Mouse (Mus musculus): Measurements from ENCODE around the gene Rnf8. TPM values are rescaled to one million over a fixed set of nuclear protein-coding genes. Genes with fewer than 3 reads are reported as not detected.

The Rnf8 gene
- polyA plus RNA-seq, 1 experiment, result 72.1 TPM

DNA sequence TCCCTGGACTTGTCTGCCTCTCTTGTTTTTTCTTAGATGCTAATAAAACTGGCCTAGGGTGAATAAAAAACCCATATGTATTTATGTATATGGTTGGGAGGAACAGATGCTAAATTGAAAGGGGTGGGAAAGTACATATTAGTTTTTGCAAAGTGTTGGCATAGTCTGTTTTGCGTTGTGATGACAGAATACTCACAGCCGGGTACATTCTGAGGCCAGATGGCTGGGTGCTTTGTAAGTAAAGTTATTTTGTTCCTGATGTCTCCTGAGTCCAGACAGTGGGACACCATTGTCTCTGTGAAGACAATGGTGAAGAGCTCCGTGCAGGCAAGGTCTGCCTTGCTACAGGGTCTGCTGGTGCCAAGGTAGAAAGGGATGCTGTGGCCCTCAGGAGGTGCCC lies 29.9 kb upstream of the Rnf8 start:
- no peak overlapping the region for H3K4me3 ChIP-seq (replicated peaks; ENCODE audit: insufficient read depth, low read depth, low read length)
- no peaks in the 10 kb centered on the region for H3K27me3 ChIP-seq (ENCODE audit: control insufficient read depth, insufficient read depth, low read length)
- H3K4me1 ChIP-seq (ENCODE audit: control insufficient read depth, insufficient read depth, low read length), result no peaks in the 10 kb centered on the region
- WGBS, result 48% methylated on average over 3 of the region's 3 CpGs
- TF ChIP-seq CTCF (IDR thresholded peaks at IDR 0.05; ENCODE audit: borderline replicate concordance, insufficient read depth, low read depth, low read length) (no peak), POLR2A (IDR thresholded peaks at IDR 0.05; ENCODE audit: borderline replicate concordance, insufficient read depth, low read length) (no peak)
- no peak overlapping the region for H3K27ac ChIP-seq (ENCODE audit: insufficient read depth, low read length)
- no peak for DNase-seq

- Histone ChIP-seq H3K4me3 (replicated peaks; ENCODE audit: insufficient read depth, low read depth, low read length) (no peak overlapping the region), H3K27ac (ENCODE audit: insufficient read depth, low read length) (no peak overlapping the region), H3K4me1 (ENCODE audit: control insufficient read depth, insufficient read depth, low read length) (no peaks in the 10 kb centered on the region), H3K27me3 (ENCODE audit: control insufficient read depth, insufficient read depth, low read length) (no peaks in the 10 kb centered on the region)
- WGBS, result 93% methylated on average over 6 of the region's 6 CpGs
- DNase-seq, result no peak
- TF ChIP-seq POLR2A (IDR thresholded peaks at IDR 0.05; ENCODE audit: borderline replicate concordance, insufficient read depth, low read length), result no peak
- TF ChIP-seq CTCF (IDR thresholded peaks at IDR 0.05; ENCODE audit: borderline replicate concordance, insufficient read depth, low read depth, low read length), result no peak
Observed at GRCm38 (mm10) chr17:29585446-29585845, 29.1 kb upstream of the Rnf8 start.

GRCm38 (mm10) chr17:29586921-29587320 lies 27.7 kb upstream of the Rnf8 start:
- no peak for TF ChIP-seq CTCF (IDR thresholded peaks at IDR 0.05; ENCODE audit: borderline replicate concordance, insufficient read depth, low read depth, low read length)
- TF ChIP-seq POLR2A (IDR thresholded peaks at IDR 0.05; ENCODE audit: borderline replicate concordance, insufficient read depth, low read length), result no peak
- Histone ChIP-seq H3K4me3 (replicated peaks; ENCODE audit: insufficient read depth, low read depth, low read length) (no peak overlapping the region), H3K27me3 (ENCODE audit: control insufficient read depth, insufficient read depth, low read length) (no peaks in the 10 kb centered on the region), H3K4me1 (ENCODE audit: control insufficient read depth, insufficient read depth, low read length) (no peaks in the 10 kb centered on the region), H3K27ac (ENCODE audit: insufficient read depth, low read length) (no peak overlapping the region)
- 87% methylated on average over 9 of the region's 9 CpGs for WGBS
- no peak for DNase-seq

DNA sequence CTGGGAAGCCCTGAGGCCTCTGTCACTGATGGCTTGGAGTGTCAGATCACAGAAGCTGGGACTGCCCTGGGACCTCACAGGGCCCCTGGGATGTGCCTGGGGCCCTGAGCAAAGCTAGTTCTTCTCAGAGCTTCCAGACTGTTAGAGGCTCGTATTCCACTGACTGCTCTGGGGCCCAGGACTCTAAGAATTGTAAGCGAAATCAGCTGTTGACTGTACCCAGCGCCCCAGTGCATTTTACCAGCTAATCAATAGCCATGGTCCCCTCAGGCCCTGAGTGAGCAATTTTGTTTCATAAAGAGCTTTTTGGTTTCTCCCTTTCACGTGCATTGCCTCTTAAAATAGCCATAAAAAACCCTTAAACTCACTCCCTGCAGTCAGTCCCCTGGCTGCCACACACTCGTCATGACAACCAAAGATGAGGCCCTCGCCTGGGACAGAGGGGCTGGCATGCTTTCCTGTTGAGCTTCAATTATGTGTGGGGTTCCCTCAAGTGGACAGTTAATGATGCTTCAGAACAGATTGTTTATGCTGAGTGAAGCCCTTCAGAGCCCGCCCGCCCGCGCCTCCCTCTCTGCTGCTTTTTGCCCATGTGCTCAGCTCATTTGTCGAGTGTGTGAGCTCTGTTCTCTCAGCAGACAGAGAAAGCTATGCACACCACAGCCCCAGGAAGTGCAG lies 25.2 kb upstream of the Rnf8 start:
- Histone ChIP-seq H3K27me3 (ENCODE audit: control insufficient read depth, insufficient read depth, low read length) (no peaks in the 10 kb centered on the region), H3K27ac (ENCODE audit: insufficient read depth, low read length) (no peak overlapping the region), H3K4me3 (replicated peaks; ENCODE audit: insufficient read depth, low read depth, low read length) (no peak overlapping the region), H3K4me1 (ENCODE audit: control insufficient read depth, insufficient read depth, low read length) (peaks cover 3% of the 10 kb centered on the region)
- 66% methylated on average over 11 of the region's 11 CpGs for WGBS
- no peak for TF ChIP-seq CTCF (IDR thresholded peaks at IDR 0.05; ENCODE audit: borderline replicate concordance, insufficient read depth, low read depth, low read length)
- TF ChIP-seq POLR2A (IDR thresholded peaks at IDR 0.05; ENCODE audit: borderline replicate concordance, insufficient read depth, low read length), result no peak
- no peak for DNase-seq

DNA sequence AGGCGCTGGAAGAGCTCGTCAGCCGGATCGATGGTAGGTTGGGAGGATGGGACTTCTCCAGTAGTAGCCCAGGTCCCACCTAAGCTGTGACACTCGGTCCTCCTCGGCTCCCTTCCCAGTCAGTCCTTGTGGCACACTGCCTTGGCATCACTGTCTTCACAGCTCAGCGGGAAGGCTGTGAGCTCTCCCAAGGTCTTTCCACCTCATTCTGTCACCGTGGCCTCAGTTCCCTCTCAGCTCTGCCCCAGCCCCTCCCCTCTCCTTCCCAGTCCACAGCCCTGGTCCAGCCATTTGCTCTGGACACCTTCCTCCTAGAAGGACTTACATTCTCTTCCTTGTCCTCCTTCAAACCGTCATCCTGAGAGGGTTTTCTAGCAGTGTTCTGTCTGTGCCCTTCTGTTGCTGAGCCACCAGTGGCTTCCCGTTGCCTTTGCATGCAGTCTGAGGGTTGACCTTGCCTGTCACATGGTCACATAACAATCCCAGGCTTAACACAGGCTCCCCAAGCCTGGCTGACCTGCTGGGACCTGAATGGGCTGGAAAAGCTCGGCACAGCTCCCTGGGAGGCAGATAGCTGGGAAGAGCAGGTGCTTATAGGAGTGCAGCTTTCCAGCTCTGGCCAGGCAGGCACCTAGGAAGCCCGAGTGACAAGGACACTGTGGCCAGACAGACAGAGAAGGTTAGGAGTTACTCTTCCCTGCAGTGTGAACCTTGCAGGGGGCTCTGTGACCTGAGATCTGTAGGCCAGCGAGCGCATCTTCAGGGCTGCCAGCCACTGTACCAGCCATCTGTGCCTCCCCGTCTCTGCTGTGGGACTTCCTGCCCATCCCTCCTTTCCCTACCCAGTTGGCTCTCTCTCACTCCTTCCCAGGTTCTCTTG lies 18.5 kb upstream of the Rnf8 start:
- Histone ChIP-seq H3K4me1 (ENCODE audit: control insufficient read depth, insufficient read depth, low read length) (peaks cover 47% of the 10 kb centered on the region), H3K4me3 (replicated peaks; ENCODE audit: insufficient read depth, low read depth, low read length) (no peak overlapping the region), H3K27me3 (ENCODE audit: control insufficient read depth, insufficient read depth, low read length) (no peaks in the 10 kb centered on the region), H3K27ac (ENCODE audit: insufficient read depth, low read length) (peak overlapping the region; percentile 69)
- WGBS, result 11% methylated on average over 15 of the region's 15 CpGs
- DNase-seq, result peak; percentile 79 to 85
- TF ChIP-seq CTCF (IDR thresholded peaks at IDR 0.05; ENCODE audit: borderline replicate concordance, insufficient read depth, low read depth, low read length) (no peak), POLR2A (IDR thresholded peaks at IDR 0.05; ENCODE audit: borderline replicate concordance, insufficient read depth, low read length) (no peak)

DNA sequence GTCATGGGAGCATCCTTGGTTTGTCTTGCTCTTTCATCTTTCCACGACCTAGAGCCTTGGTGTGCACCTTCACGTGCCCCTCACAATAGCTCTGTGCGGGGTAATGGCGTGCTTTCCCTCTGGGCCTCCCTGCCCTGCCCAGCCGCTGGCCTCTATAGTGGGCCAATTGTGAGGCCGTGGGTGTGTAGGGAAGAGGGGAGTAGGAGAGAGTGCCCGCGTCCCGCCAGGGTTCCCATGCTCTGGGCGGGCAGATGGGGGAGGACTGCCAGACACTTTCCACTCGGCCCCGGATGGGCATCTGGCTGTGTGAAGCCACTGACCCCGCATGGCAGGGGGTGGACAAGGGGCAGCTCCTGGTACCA lies 17.8 kb upstream of the Rnf8 start:
- TF ChIP-seq CTCF (IDR thresholded peaks at IDR 0.05; ENCODE audit: borderline replicate concordance, insufficient read depth, low read depth, low read length) (no peak), POLR2A (IDR thresholded peaks at IDR 0.05; ENCODE audit: borderline replicate concordance, insufficient read depth, low read length) (no peak)
- no peaks in the 10 kb centered on the region for H3K27me3 ChIP-seq (ENCODE audit: control insufficient read depth, insufficient read depth, low read length)
- no peak for DNase-seq
- peaks cover 47% of the 10 kb centered on the region for H3K4me1 ChIP-seq (ENCODE audit: control insufficient read depth, insufficient read depth, low read length)
- no peak overlapping the region for H3K4me3 ChIP-seq (replicated peaks; ENCODE audit: insufficient read depth, low read depth, low read length)
- WGBS, result 41% methylated on average over 13 of the region's 13 CpGs
- H3K27ac ChIP-seq (ENCODE audit: insufficient read depth, low read length), result peak overlapping the region; percentile 69

DNA sequence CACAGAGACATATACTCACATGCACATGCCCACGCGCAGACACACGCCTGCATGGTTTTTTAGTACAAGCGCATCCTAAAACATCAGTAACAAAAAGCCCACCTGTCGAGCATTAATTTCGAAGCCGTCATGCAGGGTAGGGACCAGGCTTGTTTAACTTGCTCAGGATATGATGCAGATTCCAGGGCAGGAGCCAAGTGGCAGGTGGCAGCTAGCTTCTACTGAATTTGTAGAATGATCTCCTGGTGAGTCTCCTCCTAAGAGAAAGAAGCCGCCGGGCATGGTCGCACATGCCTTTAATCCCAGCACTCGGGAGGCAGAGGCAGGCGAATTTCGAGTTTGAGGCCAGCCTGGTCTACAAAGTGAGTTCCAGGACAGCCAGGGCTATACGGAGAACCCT lies 15.5 kb upstream of the Rnf8 start:
- H3K4me3 ChIP-seq (replicated peaks; ENCODE audit: insufficient read depth, low read depth, low read length), result no peak overlapping the region
- H3K27me3 ChIP-seq (ENCODE audit: control insufficient read depth, insufficient read depth, low read length), result no peaks in the 10 kb centered on the region
- DNase-seq, result peak; percentile 50 to 67
- no peak overlapping the region for H3K27ac ChIP-seq (ENCODE audit: insufficient read depth, low read length)
- WGBS, result 38% methylated on average over 14 of the region's 14 CpGs
- peaks cover 45% of the 10 kb centered on the region for H3K4me1 ChIP-seq (ENCODE audit: control insufficient read depth, insufficient read depth, low read length)
- TF ChIP-seq CTCF (IDR thresholded peaks at IDR 0.05; ENCODE audit: borderline replicate concordance, insufficient read depth, low read depth, low read length) (no peak), POLR2A (IDR thresholded peaks at IDR 0.05; ENCODE audit: borderline replicate concordance, insufficient read depth, low read length) (no peak)

GRCm38 (mm10) chr17:29599537-29599936 lies 15.1 kb upstream of the Rnf8 start:
- no peaks in the 10 kb centered on the region for H3K27me3 ChIP-seq (ENCODE audit: control insufficient read depth, insufficient read depth, low read length)
- 69% methylated on average over 8 of the region's 8 CpGs for WGBS
- H3K4me1 ChIP-seq (ENCODE audit: control insufficient read depth, insufficient read depth, low read length), result peaks cover 42% of the 10 kb centered on the region
- no peak overlapping the region for H3K27ac ChIP-seq (ENCODE audit: insufficient read depth, low read length)
- no peak overlapping the region for H3K4me3 ChIP-seq (replicated peaks; ENCODE audit: insufficient read depth, low read depth, low read length)
- peak; percentile 42 to 45 for DNase-seq
- no peak for TF ChIP-seq CTCF (IDR thresholded peaks at IDR 0.05; ENCODE audit: borderline replicate concordance, insufficient read depth, low read depth, low read length)
- TF ChIP-seq POLR2A (IDR thresholded peaks at IDR 0.05; ENCODE audit: borderline replicate concordance, insufficient read depth, low read length), result no peak

Measured in cerebellum, adult 2 months (tissue).